Mouse (Mus musculus) hindbrain, postnatal 0 days (tissue): ENCODE measurements at regions not wholly inside any gene's neighbourhood (a gene's known extent, or its start where the extent isn't known, plus 50 kb on each side); places are given as distances from the start of the nearest gene placed in this dataset.
A peak's percentile ranks its signal among the peaks of the same experiment; 100 is the strongest.

ENCODE experiments used
- ATAC-seq: fragments of 200-750 bp; cut with Nextera tagmentation; 2 replicates; pipeline ENCODE4 v1.8.0; 2017; ENCODE audit warnings: mild to moderate bottlenecking, moderate TSS enrichment, moderate library complexity
- DNase-seq: peaks from one replicate; pipeline ENCODE4 v3.0.0-alpha.2; 2015; ENCODE audit warnings: low spot score
- H3K27ac ChIP-seq: fragments of 300-500 bp; sonication (generic); 2 replicates; pipeline ENCODE4 v1.5.1; 2014; ENCODE audit warnings: mild to moderate bottlenecking
- H3K27me3 ChIP-seq: fragments of 300-500 bp; sonication (generic); 2 replicates; pipeline ENCODE4 v1.6.1; 2014; ENCODE audit warnings: low read length, mixed read lengths; ENCODE audit not compliant: insufficient read depth
- H3K36me3 ChIP-seq: fragments of 300-500 bp; sonication (generic); 2 replicates; pipeline ENCODE4 v1.6.1; 2014; ENCODE audit warnings: low read length, mixed read lengths; ENCODE audit not compliant: insufficient read depth
- H3K4me1 ChIP-seq: fragments of 300-500 bp; sonication (generic); 2 replicates; pipeline ENCODE4 v1.6.1; 2014; ENCODE audit warnings: antibody characterized with exemption, low read length, mixed read lengths; ENCODE audit not compliant: insufficient read depth
- H3K4me2 ChIP-seq: fragments of 300-500 bp; sonication (generic); 2 replicates; pipeline ENCODE4 v1.6.1; 2014; ENCODE audit warnings: low read depth, mild to moderate bottlenecking, low read length, moderate library complexity, mixed read lengths
- H3K4me3 ChIP-seq: fragments of 300-500 bp; sonication (generic); 2 replicates; pipeline ENCODE4 v1.5.1; 2014; ENCODE audit warnings: low read length
- H3K9ac ChIP-seq: fragments of 300-500 bp; sonication (generic); replicated peaks from 2 replicates; pipeline ENCODE4 v1.6.1; 2014; ENCODE audit warnings: mild to moderate bottlenecking, low read length, moderate library complexity, mixed read lengths
- H3K9me3 ChIP-seq: fragments of 300-500 bp; sonication (generic); 2 replicates; pipeline ENCODE4 v1.6.1; 2016; ENCODE audit warnings: low read length, mixed read lengths
- CTCF ChIP-seq: IDR thresholded peaks from 2 replicates; pipeline ENCODE4 v1.5.1; 2016; ENCODE audit warnings: antibody characterized with exemption, control low read depth, low read depth
- WGBS: fragments of 180-500 bp; shearing (Covaris S2); extraction: QIAGEN DNeasy Blood & Tissue Kit; methylation state at CpG from one replicate; pipeline ENCODE4 v1.1.7; 2014; 5-methylcytosine and 5-hydroxymethylcytosine counted together

GRCm38 (mm10) chr10:98841860-98842259 is 72.3 kb upstream of the Atp2b1 start:
- no peak for DNase-seq
- no peaks in the 10 kb centered on the region for H3K36me3 ChIP-seq
- 86% methylated on average over 3 of the region's 3 CpGs for WGBS
- H3K4me2 ChIP-seq = no peak overlapping the region
- H3K4me1 ChIP-seq = no peaks in the 10 kb centered on the region
- ATAC-seq = no peak
- peaks cover 9% of the 10 kb centered on the region for H3K9me3 ChIP-seq
- H3K27ac ChIP-seq = no peak overlapping the region
- H3K4me3 ChIP-seq = no peak overlapping the region
- no peak for TF ChIP-seq CTCF
- H3K27me3 ChIP-seq = no peaks in the 10 kb centered on the region
- H3K9ac ChIP-seq = no peak overlapping the region

DNA sequence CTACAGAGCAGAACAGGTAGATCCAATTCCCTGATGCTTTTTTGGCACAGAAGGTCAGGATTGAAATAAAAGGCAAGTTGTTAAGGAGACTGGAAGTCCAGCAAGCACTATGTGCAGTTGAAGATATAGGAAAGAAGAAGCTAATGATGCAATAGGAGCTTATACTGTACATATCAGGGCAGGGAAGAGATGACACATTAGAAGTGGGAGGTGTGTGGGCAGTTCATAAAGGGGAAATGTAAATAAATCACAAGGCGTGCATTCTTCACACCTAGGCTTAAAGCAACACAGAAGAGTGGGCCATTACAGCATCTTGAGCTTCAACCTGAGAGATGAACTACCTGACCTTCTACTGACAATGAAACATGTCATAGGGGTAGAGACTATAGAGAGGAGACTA is 71.5 kb upstream of the Atp2b1 start:
- Histone ChIP-seq H3K9ac (no peak overlapping the region), H3K27ac (no peak overlapping the region), H3K4me2 (no peak overlapping the region), H3K4me3 (no peak overlapping the region), H3K4me1 (no peaks in the 10 kb centered on the region), H3K36me3 (no peaks in the 10 kb centered on the region), H3K9me3 (peaks cover 9% of the 10 kb centered on the region), H3K27me3 (no peaks in the 10 kb centered on the region)
- TF ChIP-seq CTCF = no peak
- 88% methylated on average over 1 of the region's 1 CpGs for WGBS
- DNase-seq (no peak), ATAC-seq (no peak)

DNA sequence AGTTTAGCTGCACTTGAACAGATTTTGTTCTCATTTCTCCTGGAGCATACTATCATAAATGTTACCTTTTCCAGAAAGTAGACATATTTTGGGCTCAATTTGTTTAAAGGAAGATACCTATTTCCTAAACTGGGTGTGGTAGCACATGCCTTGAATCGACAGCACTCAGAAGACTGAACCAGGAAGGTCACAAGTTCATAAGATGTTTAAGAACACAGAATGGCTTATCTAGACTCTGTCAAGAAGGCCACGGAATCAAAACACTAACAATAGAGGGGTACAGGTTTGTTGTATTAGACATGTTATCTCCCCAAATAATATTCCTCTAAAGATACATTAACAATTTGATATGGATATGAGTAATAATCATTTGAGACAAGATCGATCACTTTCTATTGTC is 64.4 kb upstream of the Atp2b1 start:
- Histone ChIP-seq H3K27ac (no peak overlapping the region), H3K9me3 (no peaks in the 10 kb centered on the region), H3K4me3 (no peak overlapping the region), H3K4me2 (no peak overlapping the region), H3K4me1 (no peaks in the 10 kb centered on the region), H3K36me3 (no peaks in the 10 kb centered on the region), H3K9ac (no peak overlapping the region), H3K27me3 (no peaks in the 10 kb centered on the region)
- TF ChIP-seq CTCF = no peak
- ATAC-seq = no peak
- 89% methylated on average over 3 of the region's 3 CpGs for WGBS
- DNase-seq = no peak

DNA sequence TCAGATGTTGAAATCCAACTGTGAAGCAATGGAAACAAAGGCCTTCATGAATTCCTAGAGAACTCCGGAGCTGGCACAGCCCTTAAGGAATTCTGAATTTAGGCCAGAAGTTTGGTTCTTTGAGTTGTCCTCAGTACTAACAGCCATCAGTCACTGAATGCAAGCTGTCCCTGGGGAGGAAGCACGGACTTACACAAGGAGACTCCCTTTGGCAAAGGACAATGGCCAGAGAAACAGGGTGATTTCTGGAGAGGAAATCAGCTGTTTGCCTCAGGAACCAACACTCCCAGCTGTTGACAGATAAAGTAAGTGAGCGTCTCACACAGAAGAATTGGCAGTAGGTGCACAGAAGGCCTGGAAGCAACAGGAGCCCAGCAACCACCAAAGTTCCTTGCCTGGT is 56.8 kb upstream of the Atp2b1 start:
- no peak overlapping the region for H3K9ac ChIP-seq
- H3K4me3 ChIP-seq = no peak overlapping the region
- peak; percentile 12 for DNase-seq
- no peak overlapping the region for H3K27ac ChIP-seq
- H3K27me3 ChIP-seq = no peaks in the 10 kb centered on the region
- no peak for TF ChIP-seq CTCF
- ATAC-seq = no peak
- no peaks in the 10 kb centered on the region for H3K36me3 ChIP-seq
- H3K4me1 ChIP-seq = no peaks in the 10 kb centered on the region
- no peak overlapping the region for H3K4me2 ChIP-seq
- no peaks in the 10 kb centered on the region for H3K9me3 ChIP-seq
- 36% methylated on average over 3 of the region's 3 CpGs for WGBS

DNA sequence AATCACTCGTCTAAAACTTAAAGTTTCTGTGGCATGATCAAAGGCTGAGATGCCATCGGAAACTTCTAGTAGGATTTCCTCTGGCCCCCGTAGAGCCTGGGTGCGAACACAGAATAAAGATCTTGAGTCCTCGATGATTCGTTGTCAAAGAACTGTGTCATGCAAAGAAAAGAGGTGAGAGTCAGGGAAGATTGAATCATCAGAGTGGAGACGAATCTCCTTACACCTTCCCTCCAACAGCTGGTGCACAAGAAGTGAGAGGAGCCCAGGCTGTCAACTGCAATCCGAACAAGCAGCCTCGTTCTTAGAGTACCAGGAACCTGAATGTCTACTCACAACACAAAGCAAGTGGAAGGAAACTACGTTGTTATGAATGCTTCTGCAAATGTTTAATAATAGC is 52.7 kb upstream of the Atp2b1 start:
- H3K4me1 ChIP-seq = no peaks in the 10 kb centered on the region
- H3K9ac ChIP-seq = no peak overlapping the region
- no peak for TF ChIP-seq CTCF
- H3K4me3 ChIP-seq = no peak overlapping the region
- H3K27me3 ChIP-seq = no peaks in the 10 kb centered on the region
- 85% methylated on average over 10 of the region's 10 CpGs for WGBS
- no peaks in the 10 kb centered on the region for H3K36me3 ChIP-seq
- H3K4me2 ChIP-seq = no peak overlapping the region
- no peak for ATAC-seq
- H3K9me3 ChIP-seq = no peaks in the 10 kb centered on the region
- no peak for DNase-seq
- H3K27ac ChIP-seq = no peak overlapping the region

GRCm38 (mm10) chr10:98862712-98863111 is 51.5 kb upstream of the Atp2b1 start:
- H3K4me1 ChIP-seq = no peaks in the 10 kb centered on the region
- no peak for TF ChIP-seq CTCF
- no peaks in the 10 kb centered on the region for H3K27me3 ChIP-seq
- H3K4me3 ChIP-seq = no peak overlapping the region
- no peaks in the 10 kb centered on the region for H3K9me3 ChIP-seq
- no peak overlapping the region for H3K9ac ChIP-seq
- 85% methylated on average over 4 of the region's 4 CpGs for WGBS
- no peak overlapping the region for H3K27ac ChIP-seq
- H3K36me3 ChIP-seq = no peaks in the 10 kb centered on the region
- ATAC-seq (no peak), DNase-seq (no peak)
- H3K4me2 ChIP-seq = no peak overlapping the region

- Histone ChIP-seq H3K9ac (no peak overlapping the region), H3K4me2 (no peak overlapping the region), H3K9me3 (no peaks in the 10 kb centered on the region), H3K27me3 (no peaks in the 10 kb centered on the region), H3K4me1 (no peaks in the 10 kb centered on the region), H3K4me3 (no peak overlapping the region), H3K27ac (no peak overlapping the region), H3K36me3 (no peaks in the 10 kb centered on the region)
- TF ChIP-seq CTCF = no peak
- ATAC-seq (no peak), DNase-seq (no peak)
- 84% methylated on average over 5 of the region's 5 CpGs for WGBS
Measured at GRCm38 (mm10) chr10:98864384-98864783, 49.8 kb upstream of the Atp2b1 start.
